Mouse (Mus musculus) pancreas, adult 10 weeks (tissue): ENCODE results near the gene Nudt5. TPM values are rescaled to one million over a fixed set of nuclear protein-coding genes. Genes with fewer than 3 reads are reported as not detected.

ENCODE experiments used
- polyA plus RNA-seq: library from polyadenylated mRNA; stranded (reverse); fragments of 350-450 nt; fragmentation: Illumina TruSeq; extraction: RNeasy Lipid Tissue Mini Kit (QIAGEN cat#74804); gene quantifications from one replicate; pipeline ENCODE4 v1.2.3, GENCODE M21; 2015; ENCODE audit warnings: low read depth, low replicate concordance; ENCODE audit not compliant: insufficient read depth

The Nudt5 gene
- 2.7 TPM for polyA plus RNA-seq

GRCm38 (mm10) chr2:5844873-5845631, at the start of gene Nudt5, which contains the start of gene Cdc123:
Nudt5 (plus strand) TSS chr2:5845019.
Cdc123 (minus strand) TSS chr2:5845164.

GRCm38 (mm10) chr2:5862834-5863233, 18.0 kb downstream of the Nudt5 start, which contains the start of gene Gm13199:
Gm13199 (minus strand) TSS chr2:5862934.

GRCm38 (mm10) chr2:5894843-5895570, 50.2 kb downstream of the Nudt5 start, which contains the start of gene Sec61a2:
Sec61a2 (minus strand) TSS chr2:5895432.

Other genes starting within 250 kb of the Nudt5 start
- 1.4 TPM for gene Camk1d, start 130.5 kb upstream of the Nudt5 start, polyA plus RNA-seq
- gene Cdc123, start 145 bp downstream of the Nudt5 start, polyA plus RNA-seq: 28.7 TPM
- not detected for gene Gm13199, start 17.9 kb downstream of the Nudt5 start, polyA plus RNA-seq
- gene Sec61a2, start 50.4 kb downstream of the Nudt5 start, polyA plus RNA-seq: 9.3 TPM
- gene Dhtkd1, start 97.8 kb downstream of the Nudt5 start, polyA plus RNA-seq: 2.7 TPM
- 8.9 TPM for gene Upf2, start 106.5 kb downstream of the Nudt5 start, polyA plus RNA-seq